Mouse (Mus musculus) forebrain, embryonic 10.5 days (tissue): Measurements from ENCODE around the gene P3h1. TPM values are rescaled to one million over a fixed set of nuclear protein-coding genes. Genes with fewer than 3 reads are reported as not detected.

Experiments
- DNase-seq: peaks from one replicate; pipeline ENCODE4 v3.0.0-alpha.2; 2017; ENCODE audit warnings: low spot score; ENCODE audit errors: extremely low spot score
- H3K27ac ChIP-seq: fragments of 300-500 bp; sonication (generic); 2 replicates; pipeline ENCODE4 v1.5.1; 2016; ENCODE audit warnings: mild to moderate bottlenecking
- H3K27me3 ChIP-seq: fragments of 300-500 bp; sonication (generic); 2 replicates; pipeline ENCODE4 v1.6.1; 2016; ENCODE audit warnings: mild to moderate bottlenecking; ENCODE audit not compliant: poor library complexity, severe bottlenecking
- H3K36me3 ChIP-seq: fragments of 300-500 bp; sonication (generic); replicated peaks from 2 replicates; pipeline ENCODE4 v1.6.1; 2016; ENCODE audit warnings: mild to moderate bottlenecking, moderate library complexity
- H3K4me1 ChIP-seq: fragments of 300-500 bp; sonication (generic); 2 replicates; pipeline ENCODE4 v1.6.1; 2016
- H3K4me3 ChIP-seq: fragments of 300-500 bp; sonication (generic); 2 replicates; pipeline ENCODE4 v1.5.1; 2016; ENCODE audit warnings: mild to moderate bottlenecking, moderate library complexity
- H3K9me3 ChIP-seq: fragments of 300-500 bp; sonication (generic); 2 replicates; pipeline ENCODE4 v1.6.1; 2016; ENCODE audit warnings: mild to moderate bottlenecking, moderate library complexity
- WGBS: fragments of 180-500 bp; shearing (Covaris S2); methylation state at CpG from one replicate; pipeline ENCODE4 v1.1.7; 2016; 5-methylcytosine and 5-hydroxymethylcytosine counted together
- polyA plus RNA-seq: library from polyadenylated mRNA; unstranded; fragments of >200 nt; fragmentation: Nextera tagmentation; extraction: Ambion mirVana; gene quantifications from 2 replicates; pipeline ENCODE4 v1.2.1, GENCODE M21; 2016

The P3h1 gene
- polyA plus RNA-seq, 1 experiment from 2014 or later = 13.4 TPM

DNA sequence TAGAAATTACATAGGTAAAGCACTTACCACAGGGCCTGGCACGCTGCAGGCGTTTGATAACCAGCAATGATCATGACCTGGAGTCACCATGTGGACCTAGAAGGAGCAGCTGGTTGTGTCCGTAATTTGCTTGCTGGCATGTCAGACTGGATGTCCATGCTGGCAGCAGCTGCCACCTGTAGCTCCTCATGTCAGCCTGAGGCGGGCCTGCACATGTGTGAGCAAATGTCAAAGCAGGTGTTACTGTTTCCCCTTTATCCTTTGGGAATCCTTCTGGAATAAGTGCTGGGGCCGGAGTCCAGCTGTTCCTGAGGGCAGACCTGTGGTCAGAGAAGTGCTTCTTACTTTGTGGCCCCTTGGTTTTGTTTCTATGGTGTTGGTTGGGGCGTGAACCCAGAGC is 34.6 kb upstream of the P3h1 start:
- DNase-seq = no peak
- Histone ChIP-seq H3K27ac (no peak overlapping the region), H3K4me1 (peaks cover 35% of the 10 kb centered on the region), H3K36me3 (peaks cover 28% of the 10 kb centered on the region), H3K9me3 (no peaks in the 10 kb centered on the region), H3K4me3 (no peak overlapping the region), H3K27me3 (no peaks in the 10 kb centered on the region)
- WGBS = 93% methylated on average over 6 of the region's 6 CpGs

DNA sequence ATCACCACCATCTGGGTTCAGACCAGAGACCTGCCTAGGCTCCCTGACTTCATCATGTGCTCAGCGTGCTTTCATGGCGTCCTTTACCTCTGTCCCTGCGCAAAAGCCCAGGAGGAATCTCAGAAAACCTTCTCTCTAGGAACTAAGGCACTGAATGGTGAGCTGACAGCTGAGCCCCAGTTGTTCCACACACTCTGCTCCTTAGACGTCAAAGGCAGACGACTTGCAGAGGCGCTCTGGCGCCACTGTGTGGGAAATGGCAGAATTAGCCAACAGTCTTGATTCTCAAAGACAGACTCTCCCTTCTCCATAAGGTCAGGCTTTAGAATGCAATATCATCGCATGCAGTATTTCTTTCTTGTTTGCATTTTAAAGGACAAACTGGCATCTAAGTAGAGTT is 28.0 kb upstream of the P3h1 start:
- 17% methylated on average over 8 of the region's 8 CpGs for WGBS
- H3K9me3 ChIP-seq = no peaks in the 10 kb centered on the region
- peaks cover 7% of the 10 kb centered on the region; the same call in 1 of the 2 replicates for H3K4me1 ChIP-seq
- peaks cover 17% of the 10 kb centered on the region for H3K36me3 ChIP-seq
- DNase-seq = peak; percentile 53
- H3K4me3 ChIP-seq = no peak overlapping the region
- H3K27me3 ChIP-seq = no peaks in the 10 kb centered on the region
- H3K27ac ChIP-seq = no peak overlapping the region

DNA sequence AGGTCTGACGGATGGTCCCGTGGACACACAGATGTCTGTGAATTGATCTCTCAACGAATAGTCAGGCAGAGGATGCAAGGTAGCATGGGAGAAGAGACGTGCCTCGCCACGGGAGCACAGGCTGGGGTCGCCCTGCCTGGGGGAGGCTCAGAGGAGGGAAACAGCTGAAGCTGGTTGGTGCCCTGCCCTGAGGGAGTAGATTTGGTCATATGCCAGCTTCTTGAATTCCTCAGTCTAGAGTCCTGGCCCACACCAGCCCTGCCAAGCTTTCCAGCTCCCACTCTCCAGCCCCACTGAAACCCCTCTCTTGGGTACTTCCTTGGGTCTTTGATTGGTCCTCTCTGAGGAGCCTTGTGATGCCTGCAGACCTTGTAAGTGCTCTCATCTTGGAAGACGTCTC is 16.0 kb upstream of the P3h1 start:
- DNase-seq = no peak
- H3K27me3 ChIP-seq = peaks cover 4% of the 10 kb centered on the region; the same call in 1 of the 2 replicates
- H3K36me3 ChIP-seq = no peaks in the 10 kb centered on the region
- WGBS = 88% methylated on average over 8 of the region's 8 CpGs
- no peaks in the 10 kb centered on the region for H3K9me3 ChIP-seq
- peaks cover 13% of the 10 kb centered on the region for H3K4me1 ChIP-seq
- H3K27ac ChIP-seq = no peak overlapping the region
- H3K4me3 ChIP-seq = no peak overlapping the region

DNA sequence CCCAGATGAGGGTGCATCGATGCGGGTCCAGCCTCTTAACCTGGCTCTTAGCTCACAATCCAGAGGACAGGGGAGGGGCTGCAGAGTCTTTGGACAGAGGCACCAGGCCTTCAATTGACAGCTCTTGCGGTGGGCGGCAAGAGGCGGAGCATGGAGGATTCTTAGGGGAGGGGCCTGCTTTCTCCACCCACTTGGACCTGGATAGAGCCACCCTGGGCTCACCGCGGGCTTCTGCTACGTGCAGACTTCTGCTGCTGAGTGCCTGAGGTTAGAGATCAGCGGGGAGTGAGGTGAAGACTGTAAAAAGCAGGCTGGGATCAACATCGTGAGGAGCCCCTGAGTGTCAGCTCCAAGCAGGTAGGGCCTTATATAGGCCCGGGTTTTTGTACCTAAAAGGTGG is 14.5 kb upstream of the P3h1 start, which contains the start of gene Tmem269:
Gene Tmem269, minus strand, starts transcription at position 49 of the 400 bp plus-strand sequence.
- no peak for DNase-seq
- Histone ChIP-seq H3K27me3 (peaks cover 4% of the 10 kb centered on the region; the same call in 1 of the 2 replicates), H3K4me3 (0 out of 2 replicates have a peak within 1 kb of the TSS, but pooled peaks have one; percentile 3), H3K9me3 (no peaks in the 10 kb centered on the region), H3K27ac (no peak within 1 kb of the TSS), H3K36me3 (0 out of 2 replicates have a peak, but pooled peaks cover 3% of the 10 kb centered on the region), H3K4me1 (peaks cover 13% of the 10 kb centered on the region)
- WGBS = 10% methylated on average over 11 of the region's 11 CpGs

DNA sequence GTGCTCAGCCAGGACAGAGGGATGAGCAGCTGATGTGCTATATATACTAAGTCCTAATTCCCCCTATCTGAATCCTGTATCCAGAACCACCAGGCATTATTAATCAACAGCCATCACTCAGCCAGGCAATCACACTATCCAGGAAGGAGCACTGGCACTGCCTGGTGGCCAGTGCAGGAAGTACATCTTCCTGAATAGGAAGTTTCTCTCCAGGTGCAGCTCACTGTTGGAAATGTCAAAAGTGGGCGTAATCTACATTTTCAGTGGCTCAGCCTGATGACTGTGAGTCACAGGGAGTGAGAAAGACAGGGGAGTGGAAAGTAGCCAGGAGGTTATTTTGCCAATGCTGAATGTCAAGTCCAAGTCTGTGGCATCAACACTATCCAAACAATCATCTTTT is 9.0 kb upstream of the P3h1 start:
- peak; percentile 35 for DNase-seq
- peaks cover 1% of the 10 kb centered on the region; the same call in 1 of the 2 replicates for H3K4me1 ChIP-seq
- WGBS = 89% methylated on average over 1 of the region's 1 CpGs
- H3K36me3 ChIP-seq = peaks cover 54% of the 10 kb centered on the region
- H3K4me3 ChIP-seq = no peak overlapping the region
- no peak overlapping the region for H3K27ac ChIP-seq
- H3K9me3 ChIP-seq = no peaks in the 10 kb centered on the region
- no peaks in the 10 kb centered on the region for H3K27me3 ChIP-seq

DNA sequence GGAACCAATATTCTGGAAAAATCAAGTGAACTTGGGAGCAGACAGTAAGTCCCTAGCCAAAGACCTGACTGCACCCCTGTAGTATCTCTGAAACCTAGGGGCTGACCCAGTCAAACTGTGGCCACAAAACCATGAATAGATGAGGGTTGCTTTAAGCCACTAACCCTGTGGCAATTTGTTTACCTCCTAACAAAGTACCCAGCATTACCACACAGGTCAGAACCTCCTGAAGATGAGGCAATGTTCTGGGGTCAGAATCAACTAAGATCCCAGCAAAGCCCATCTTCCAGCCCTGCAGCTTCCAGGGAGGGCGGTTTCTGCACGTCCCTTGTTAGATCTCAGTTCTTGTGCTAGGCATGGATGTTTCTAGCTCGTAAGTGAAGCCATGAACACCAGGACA is 8.2 kb upstream of the P3h1 start:
- no peaks in the 10 kb centered on the region for H3K4me1 ChIP-seq
- 92% methylated on average over 3 of the region's 3 CpGs for WGBS
- H3K4me3 ChIP-seq = no peak overlapping the region
- no peak for DNase-seq
- no peak overlapping the region for H3K27ac ChIP-seq
- no peaks in the 10 kb centered on the region for H3K9me3 ChIP-seq
- peaks cover 56% of the 10 kb centered on the region for H3K36me3 ChIP-seq
- no peaks in the 10 kb centered on the region for H3K27me3 ChIP-seq

DNA sequence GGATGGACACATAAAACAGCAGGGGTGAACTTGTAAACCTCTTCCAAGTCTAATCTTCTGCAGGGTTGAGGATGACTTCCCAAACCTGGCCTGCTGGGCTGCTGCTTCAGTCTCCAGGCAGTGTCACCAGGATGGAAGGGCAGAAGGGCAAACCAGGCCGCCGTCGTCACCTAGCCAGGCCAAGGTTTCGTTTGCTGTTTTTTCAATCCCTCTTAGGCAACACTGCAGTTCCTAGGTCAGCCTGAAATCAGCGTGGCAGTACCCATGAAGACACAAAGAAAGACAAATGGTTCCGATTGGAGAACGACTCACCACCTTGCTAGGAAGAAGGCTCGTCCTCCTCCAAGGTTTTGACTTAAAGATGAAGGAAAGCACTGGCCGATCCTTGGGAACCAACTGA is 7.0 kb upstream of the P3h1 start:
- no peak overlapping the region for H3K4me3 ChIP-seq
- no peaks in the 10 kb centered on the region for H3K4me1 ChIP-seq
- peaks cover 58% of the 10 kb centered on the region for H3K36me3 ChIP-seq
- WGBS = 93% methylated on average over 9 of the region's 9 CpGs
- no peaks in the 10 kb centered on the region for H3K9me3 ChIP-seq
- no peaks in the 10 kb centered on the region for H3K27me3 ChIP-seq
- H3K27ac ChIP-seq = no peak overlapping the region
- DNase-seq = no peak

DNA sequence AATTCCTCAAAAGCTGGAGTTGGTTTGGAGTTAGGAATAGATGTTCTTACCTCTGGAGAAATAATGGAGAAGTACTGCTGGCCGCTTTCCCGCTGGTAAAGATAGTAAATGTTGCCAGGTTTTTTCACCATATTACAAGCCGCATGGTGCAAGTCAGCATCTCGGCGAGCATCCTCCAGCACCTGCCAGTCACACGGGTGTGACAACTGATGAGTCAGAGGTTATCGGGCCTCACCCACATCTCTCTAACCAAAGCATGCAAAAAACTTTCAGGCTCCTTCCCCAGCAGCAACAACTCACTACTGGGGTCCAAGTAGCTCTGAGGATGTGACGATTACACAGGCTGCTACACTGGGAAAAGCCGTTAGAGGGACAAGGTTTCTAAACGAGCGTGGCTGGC is 6.0 kb upstream of the P3h1 start:
- H3K4me3 ChIP-seq = no peak overlapping the region
- peaks cover 58% of the 10 kb centered on the region for H3K36me3 ChIP-seq
- peaks cover 5% of the 10 kb centered on the region for H3K4me1 ChIP-seq
- H3K27me3 ChIP-seq = no peaks in the 10 kb centered on the region
- WGBS = 94% methylated on average over 11 of the region's 11 CpGs
- no peaks in the 10 kb centered on the region for H3K9me3 ChIP-seq
- no peak for DNase-seq
- H3K27ac ChIP-seq = no peak overlapping the region

DNA sequence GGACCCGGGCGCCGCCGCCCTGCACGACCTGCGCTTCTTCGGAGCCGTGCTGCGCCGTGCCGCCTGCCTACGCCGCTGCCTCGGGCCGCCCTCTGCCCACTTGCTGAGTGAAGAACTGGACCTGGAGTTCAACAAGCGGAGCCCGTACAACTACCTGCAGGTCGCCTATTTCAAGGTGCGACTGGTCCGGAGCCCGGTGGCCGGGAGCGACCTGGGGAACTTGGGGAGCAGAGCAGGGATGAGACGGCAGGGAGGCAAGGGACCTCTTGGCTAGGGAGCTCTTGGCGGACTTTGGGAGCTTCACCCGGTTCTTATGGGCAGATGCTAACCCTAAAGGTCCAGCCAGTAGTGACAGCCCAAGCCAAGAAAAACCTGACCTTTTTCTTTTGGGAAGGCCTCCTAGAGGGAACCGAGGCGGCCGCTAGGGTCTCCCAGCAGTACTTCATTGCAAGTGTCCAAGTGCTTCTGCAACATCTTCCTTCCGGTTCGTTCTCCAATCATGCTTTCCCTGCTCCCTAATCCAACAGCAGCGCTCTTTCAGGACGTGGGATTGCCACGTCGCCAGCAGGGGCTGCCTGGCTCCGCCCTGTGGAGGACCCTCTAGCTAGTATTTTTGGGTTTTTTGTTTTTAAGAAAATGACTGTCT is 664 bp downstream of the P3h1 start:
- peak; percentile 69 for DNase-seq
- Histone ChIP-seq H3K9me3 (no peaks in the 10 kb centered on the region), H3K4me3 (peak overlapping the region; percentile 84), H3K36me3 (peaks cover 26% of the 10 kb centered on the region), H3K27ac (peak overlapping the region; percentile 83), H3K4me1 (peaks cover 25% of the 10 kb centered on the region), H3K27me3 (peaks cover 4% of the 10 kb centered on the region; the same call in 1 of the 2 replicates)
- under 1% methylated on average over 36 of the region's 36 CpGs for WGBS

DNA sequence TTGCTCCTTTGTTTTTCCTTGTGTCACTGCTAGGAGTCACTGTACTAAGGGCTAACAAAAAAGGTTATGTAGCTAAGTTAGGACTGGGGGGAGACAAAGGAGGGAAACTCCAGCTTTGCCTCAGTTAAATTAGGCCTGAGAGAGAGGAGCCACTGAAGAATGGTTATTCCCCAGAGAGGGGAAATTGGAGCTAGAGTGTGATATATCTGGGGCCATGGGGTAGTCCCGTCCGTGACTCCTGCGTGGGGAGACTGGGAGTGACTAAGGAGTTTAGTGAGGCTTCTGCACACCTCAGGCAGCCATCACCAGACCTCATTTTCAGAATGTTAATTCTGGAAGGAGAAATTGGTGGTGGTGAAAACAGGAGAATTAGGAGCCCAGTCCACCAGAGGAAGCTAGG is 1.6 kb downstream of the P3h1 start:
- H3K36me3 ChIP-seq = peaks cover 23% of the 10 kb centered on the region
- H3K4me3 ChIP-seq = peak overlapping the region; percentile 84; the same call in 1 of the 2 replicates
- WGBS = 88% methylated on average over 3 of the region's 3 CpGs
- no peak for DNase-seq
- peaks cover 4% of the 10 kb centered on the region; the same call in 1 of the 2 replicates for H3K27me3 ChIP-seq
- no peak overlapping the region for H3K27ac ChIP-seq
- no peaks in the 10 kb centered on the region for H3K9me3 ChIP-seq
- peaks cover 29% of the 10 kb centered on the region for H3K4me1 ChIP-seq

DNA sequence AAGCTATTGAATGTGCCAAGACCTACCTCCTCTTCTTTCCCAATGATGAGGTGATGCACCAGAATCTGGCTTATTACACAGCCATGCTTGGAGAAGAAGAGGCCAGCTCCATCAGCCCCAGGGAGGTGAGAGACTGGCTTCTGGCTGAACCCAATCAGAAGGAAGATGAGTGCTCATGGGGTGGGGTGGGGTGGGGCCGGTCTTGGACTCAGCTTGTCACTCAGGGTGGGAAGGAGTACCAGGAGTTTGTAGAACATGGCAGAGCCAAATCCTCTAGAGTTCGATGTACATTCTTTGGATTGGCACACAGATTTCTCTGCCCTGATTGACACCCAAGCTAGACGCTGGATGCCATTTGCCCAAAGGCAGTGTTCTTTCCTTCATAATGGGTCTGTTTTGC is 5.9 kb downstream of the P3h1 start:
- Histone ChIP-seq H3K4me3 (no peak overlapping the region), H3K27me3 (peaks cover 4% of the 10 kb centered on the region; the same call in 1 of the 2 replicates), H3K27ac (no peak overlapping the region), H3K9me3 (no peaks in the 10 kb centered on the region), H3K4me1 (peaks cover 19% of the 10 kb centered on the region), H3K36me3 (peaks cover 54% of the 10 kb centered on the region)
- 76% methylated on average over 3 of the region's 3 CpGs for WGBS
- no peak for DNase-seq

DNA sequence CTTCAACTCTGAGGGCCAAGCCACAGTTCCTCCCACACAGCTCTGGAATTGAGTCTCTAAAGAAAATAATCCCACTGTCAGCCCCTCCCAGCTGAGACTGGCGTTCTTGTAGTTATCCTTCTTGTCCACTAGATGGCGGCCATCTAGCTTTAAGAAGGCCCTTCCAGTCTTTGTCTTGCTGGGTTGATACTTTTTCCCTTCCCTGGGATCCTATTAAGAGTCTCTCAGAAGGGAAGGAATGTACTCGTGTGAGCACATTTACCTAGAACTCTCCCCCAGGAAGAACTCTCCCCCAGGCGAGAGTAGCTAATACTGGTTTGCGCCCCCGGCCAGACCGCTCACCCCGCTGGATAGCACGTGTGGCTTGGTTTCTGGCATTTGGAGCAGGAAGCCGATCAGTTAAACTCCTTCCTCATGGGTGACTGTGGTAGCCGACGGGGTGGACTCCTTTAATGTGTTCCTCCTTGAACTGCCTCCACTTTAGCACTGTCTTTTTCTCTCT is 6.5 kb downstream of the P3h1 start:
- Histone ChIP-seq H3K27me3 (peaks cover 3% of the 10 kb centered on the region; the same call in 1 of the 2 replicates), H3K4me3 (peak overlapping the region; percentile 16; the same call in 1 of the 2 replicates), H3K4me1 (peaks cover 15% of the 10 kb centered on the region), H3K36me3 (peaks cover 60% of the 10 kb centered on the region), H3K9me3 (no peaks in the 10 kb centered on the region), H3K27ac (peak overlapping the region; percentile 85)
- WGBS = 46% methylated on average over 12 of the region's 12 CpGs
- DNase-seq = peak; percentile 43

DNA sequence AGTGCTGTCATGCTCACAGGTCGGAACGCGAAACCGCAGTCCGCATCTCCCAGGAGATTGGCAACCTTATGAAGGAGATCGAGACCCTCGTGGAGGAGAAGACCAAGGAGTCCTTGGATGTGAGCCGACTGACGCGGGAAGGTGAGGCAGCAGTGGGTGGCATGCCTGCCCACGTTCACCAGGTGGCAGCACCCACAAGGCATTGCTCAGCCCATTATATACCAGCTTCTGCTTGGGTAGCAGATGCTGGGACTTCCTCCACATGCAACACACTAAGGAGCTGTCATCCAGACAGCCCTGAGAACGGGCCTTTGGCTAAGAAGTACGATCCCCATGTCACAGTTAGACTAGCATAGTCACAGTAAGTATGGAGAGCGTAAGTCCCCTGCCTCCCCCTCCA is 8.9 kb downstream of the P3h1 start:
- H3K9me3 ChIP-seq = no peaks in the 10 kb centered on the region
- 88% methylated on average over 14 of the region's 14 CpGs for WGBS
- H3K4me3 ChIP-seq = no peak overlapping the region
- H3K27ac ChIP-seq = no peak overlapping the region
- H3K27me3 ChIP-seq = no peaks in the 10 kb centered on the region
- H3K36me3 ChIP-seq = peaks cover 79% of the 10 kb centered on the region
- no peak for DNase-seq
- H3K4me1 ChIP-seq = peaks cover 13% of the 10 kb centered on the region
